Mouse (Mus musculus): ENCODE results near the gene Gm20479.

Gm20479 gene

GRCm38 (mm10) chr7:27367976-27368375 is 10.8 kb upstream of the Gm20479 start:
- DNase-seq (ENCODE audit: low spot score in 2 of 2): no peak

DNA sequence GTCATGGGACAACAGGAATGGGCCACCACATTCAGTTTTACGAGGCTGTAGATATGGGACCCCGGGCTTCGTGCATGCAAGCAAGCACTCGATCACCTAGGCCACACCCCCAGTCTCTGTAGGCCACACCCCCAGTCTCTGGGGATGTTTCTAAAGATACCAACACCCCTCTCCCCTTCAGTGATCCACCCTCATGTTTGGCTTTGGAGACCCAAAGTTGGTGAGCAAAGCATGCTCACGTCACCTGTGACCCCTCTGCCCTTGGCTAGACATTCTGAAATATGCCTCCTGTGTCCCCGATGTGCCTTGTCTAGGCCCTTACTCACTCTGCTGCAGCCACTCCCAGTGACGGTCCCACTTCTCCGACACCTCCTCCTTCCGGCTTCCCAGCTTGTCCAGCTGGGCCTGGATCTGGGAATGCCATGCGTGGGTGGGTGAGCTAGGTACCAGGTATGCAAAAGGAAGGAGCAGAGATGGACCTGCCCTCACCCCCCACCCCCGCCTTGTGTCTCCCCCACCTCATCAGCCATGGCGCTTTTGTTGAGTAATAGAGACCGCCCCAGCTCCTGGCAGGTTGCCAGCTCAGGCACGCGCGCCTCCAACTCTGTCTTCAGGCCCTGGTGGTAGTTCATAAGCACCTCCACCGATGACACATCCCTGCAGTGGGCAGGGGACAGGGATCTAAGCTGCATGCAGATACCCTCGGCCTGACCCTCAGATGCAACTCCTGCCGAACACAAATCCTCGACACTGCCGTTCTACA is 9.0 kb upstream of the Gm20479 start:
- peak; percentile 69 to 72 for DNase-seq (ENCODE audit: low spot score in 2 of 2)

DNA sequence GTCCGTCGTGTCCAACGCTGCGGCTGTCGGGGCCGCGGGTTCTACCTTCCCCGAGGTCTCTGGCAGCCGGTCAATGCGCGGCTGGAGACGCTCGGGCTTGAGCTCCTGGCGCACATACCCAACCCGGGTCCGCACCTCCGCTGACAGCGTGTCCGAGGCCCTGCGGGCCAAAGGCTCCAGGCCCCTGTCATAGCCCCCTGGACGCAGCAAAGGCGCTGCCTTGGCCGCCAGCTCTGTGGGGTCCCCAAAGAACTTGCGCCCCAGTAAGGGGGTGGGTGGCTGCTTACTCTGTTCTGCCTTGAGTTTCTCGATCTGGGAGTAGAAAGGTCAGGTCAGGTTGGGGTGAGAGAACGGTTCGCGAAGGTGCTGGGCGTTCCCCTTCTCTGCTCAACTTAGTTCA is 7.2 kb upstream of the Gm20479 start:
- no peak for DNase-seq (ENCODE audit: low spot score in 2 of 2)

- DNase-seq (ENCODE audit: low spot score in 2 of 2): peak; percentile 97 to 99
Measured at GRCm38 (mm10) chr7:27361283-27361946, 4.2 kb upstream of the Gm20479 start.

- no peak for DNase-seq (ENCODE audit: low spot score in 2 of 2)
Measured at GRCm38 (mm10) chr7:27360749-27361148, 3.5 kb upstream of the Gm20479 start.

DNA sequence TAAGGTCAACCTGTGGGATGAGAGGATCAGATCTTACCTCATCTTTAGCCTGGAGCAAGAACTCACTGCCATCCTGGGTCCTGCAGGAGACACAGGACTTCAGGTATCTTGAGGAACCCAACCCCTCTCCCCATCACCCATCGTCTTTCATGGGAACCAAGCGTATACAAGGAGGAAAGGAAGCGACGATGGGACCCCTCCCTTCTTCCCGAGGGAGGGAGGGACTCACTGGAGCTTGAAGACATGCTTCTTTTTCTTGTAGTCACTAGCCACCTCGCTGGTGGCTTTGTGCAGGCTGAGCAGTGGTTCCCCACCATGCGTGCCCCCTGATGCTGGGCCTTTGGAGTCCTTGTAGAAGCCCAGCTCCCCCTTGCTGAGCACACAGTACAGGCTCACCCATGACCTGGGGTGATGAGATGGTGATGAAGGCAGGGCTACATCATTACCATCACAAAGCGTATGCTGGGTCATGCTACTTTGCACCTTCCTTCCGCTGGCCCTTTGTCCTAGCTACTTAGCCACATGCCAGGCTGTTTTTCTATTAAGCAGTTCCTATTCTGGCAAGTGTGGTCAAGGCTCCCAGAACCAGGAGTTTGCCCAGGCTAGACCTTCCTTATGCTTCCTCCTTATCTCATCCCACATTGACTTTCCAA is 2.6 kb upstream of the Gm20479 start:
- no peak for DNase-seq (ENCODE audit: low spot score in 2 of 2)

DNA sequence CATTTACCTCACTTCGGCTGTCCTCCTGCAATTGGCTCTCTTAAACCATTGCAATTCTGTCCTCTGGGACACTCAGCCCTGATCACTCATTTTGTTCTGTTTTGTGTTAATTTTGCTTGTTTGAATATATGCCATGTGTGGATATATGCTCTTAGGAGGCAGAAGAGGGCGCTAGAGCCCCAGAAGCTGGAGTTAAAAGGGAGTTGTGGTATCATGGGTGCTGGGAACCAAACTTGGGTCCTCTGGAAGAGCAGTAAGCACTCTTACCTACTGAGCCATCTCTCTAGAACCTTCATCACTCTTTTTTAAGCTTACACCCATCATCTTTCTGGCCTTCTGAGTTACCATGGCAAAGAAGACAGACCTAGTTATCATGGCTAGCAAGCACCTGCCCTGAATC is 1.9 kb upstream of the Gm20479 start:
- DNase-seq (ENCODE audit: low spot score in 2 of 2): no peak

GRCm38 (mm10) chr7:27357595-27357978 is 368 bp upstream of the Gm20479 start:
- DNase-seq (ENCODE audit: low spot score in 2 of 2): no peak

GRCm38 (mm10) chr7:27356248-27356647 is 971 bp downstream of the Gm20479 start:
- no peak for DNase-seq (ENCODE audit: low spot score in 2 of 2)

DNA sequence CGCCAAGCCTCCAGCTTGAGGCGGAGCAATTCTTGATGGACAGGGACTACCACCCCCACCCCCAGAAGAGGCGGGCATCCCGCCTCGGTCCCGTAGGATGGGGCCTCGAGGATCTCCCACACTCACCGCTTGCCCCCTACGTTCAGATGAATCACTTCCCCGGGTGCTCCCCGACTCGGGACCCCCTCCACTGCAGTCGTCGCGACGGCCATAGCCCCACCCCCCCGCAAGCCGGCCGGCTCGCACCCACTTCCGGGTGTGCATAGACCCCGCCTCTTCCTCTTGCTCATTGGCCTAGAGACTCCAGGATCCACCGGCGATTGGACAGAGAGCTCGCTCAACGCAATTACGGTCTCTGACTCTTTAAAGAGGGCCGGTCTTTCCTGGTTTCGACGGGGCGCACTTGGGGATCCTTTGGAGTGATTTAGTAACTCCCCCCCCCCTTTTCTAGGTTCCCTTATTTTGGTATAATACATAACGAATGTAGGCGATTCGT is 1.4 kb downstream of the Gm20479 start, which contains the start of gene Shkbp1:
Gene Shkbp1, minus strand, starts transcription at position 275 of the 496 bp plus-strand sequence.
- DNase-seq (ENCODE audit: low spot score in 2 of 2): peak; percentile 86 to 88

GRCm38 (mm10) chr7:27355261-27355660 is 2.0 kb downstream of the Gm20479 start:
- DNase-seq (ENCODE audit: low spot score in 2 of 2): no peak

DNA sequence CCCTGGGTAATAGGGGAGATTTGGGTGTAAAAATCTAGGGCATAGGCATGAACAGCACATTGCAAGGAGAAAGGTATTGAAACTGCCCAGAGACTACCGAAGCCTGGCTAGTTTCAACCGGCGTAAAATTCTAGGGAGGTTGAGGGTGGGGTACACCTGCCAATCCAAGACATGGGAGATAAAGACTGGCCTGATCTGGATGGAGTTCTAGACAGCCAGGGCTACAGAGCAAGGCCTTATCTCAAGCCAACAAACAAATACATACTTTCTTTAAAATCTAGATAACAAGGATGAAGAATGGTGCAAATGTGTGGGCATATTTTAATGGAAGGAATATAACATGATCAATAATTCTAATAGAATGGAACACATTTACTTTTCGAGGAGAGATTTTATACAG is 2.4 kb downstream of the Gm20479 start:
- DNase-seq (ENCODE audit: low spot score in 2 of 2): no peak

DNA sequence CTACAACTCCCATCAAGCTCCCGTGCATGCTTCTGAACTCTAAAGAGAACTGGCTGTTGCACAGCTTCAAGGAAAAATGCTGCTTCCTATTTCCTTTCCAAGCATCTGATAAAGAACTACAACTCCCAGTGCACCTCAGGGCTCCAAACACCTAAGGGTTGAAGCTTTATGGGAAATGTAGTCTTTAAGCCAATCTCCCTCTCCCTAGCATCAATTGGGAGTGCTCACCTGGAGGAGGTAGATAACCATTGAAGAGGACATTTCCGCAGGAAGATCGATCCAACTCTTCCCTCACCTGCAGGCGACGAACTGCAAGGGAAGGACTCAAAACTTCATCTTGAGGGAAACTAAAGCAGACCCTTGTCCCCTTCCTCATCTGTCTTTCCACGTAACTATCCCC is 3.1 kb downstream of the Gm20479 start:
- no peak for DNase-seq (ENCODE audit: low spot score in 2 of 2)

- no peak for DNase-seq (ENCODE audit: low spot score in 2 of 2)
Measured at GRCm38 (mm10) chr7:27345444-27345843, 11.8 kb downstream of the Gm20479 start.

DNA sequence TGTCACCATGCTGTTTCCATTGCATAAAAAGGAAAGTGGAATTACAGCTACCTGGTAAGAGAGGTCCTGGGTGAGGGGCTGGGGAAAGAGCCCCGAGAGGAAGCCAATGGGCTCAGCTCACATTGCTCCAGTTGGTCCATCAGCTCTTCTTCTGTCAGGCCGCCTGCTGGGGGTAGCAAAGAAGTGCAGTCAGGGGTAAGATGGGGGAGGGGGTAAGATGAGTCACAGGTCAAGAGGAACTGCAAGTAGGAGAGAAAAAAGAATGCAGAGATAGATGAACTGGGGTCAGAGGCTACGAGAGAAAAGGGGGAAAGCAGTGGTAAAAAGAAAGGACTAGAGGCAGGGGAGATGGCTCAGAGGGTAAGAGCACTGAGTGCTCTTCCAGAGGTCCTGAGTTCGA is 14.6 kb downstream of the Gm20479 start:
- no peak for DNase-seq (ENCODE audit: low spot score in 2 of 2)

DNA sequence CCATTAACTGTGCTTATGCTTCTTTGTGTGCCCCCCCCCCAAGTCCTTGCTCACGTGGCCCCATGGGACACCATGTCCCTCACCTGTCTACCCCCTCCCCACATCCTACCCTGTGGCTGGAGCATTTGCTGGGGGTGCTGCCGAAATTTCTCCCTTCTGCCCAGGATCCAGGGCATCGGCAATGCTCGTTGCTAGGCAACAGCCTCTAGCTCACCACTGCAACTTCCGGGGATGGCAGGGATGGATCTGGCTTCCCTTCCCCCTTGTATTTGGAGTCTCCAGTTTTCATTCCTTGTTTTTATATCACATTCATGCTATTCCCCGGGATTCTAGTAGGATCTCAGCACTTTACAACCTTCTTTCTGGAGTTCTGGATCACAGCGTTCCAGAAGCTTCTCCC is 17.7 kb downstream of the Gm20479 start:
- DNase-seq (ENCODE audit: low spot score in 2 of 2): peak; percentile 66 to 73

- peak; percentile 60 to 62 for DNase-seq (ENCODE audit: low spot score in 2 of 2)
Measured at GRCm38 (mm10) chr7:27339114-27339513, 18.1 kb downstream of the Gm20479 start.

GRCm38 (mm10) chr7:27337175-27337853 is 19.9 kb downstream of the Gm20479 start, which contains the start of gene Ltbp4:
Gene Ltbp4 (minus strand): TSS chr7:27337692.
- DNase-seq (ENCODE audit: low spot score in 2 of 2): no peak

DNA sequence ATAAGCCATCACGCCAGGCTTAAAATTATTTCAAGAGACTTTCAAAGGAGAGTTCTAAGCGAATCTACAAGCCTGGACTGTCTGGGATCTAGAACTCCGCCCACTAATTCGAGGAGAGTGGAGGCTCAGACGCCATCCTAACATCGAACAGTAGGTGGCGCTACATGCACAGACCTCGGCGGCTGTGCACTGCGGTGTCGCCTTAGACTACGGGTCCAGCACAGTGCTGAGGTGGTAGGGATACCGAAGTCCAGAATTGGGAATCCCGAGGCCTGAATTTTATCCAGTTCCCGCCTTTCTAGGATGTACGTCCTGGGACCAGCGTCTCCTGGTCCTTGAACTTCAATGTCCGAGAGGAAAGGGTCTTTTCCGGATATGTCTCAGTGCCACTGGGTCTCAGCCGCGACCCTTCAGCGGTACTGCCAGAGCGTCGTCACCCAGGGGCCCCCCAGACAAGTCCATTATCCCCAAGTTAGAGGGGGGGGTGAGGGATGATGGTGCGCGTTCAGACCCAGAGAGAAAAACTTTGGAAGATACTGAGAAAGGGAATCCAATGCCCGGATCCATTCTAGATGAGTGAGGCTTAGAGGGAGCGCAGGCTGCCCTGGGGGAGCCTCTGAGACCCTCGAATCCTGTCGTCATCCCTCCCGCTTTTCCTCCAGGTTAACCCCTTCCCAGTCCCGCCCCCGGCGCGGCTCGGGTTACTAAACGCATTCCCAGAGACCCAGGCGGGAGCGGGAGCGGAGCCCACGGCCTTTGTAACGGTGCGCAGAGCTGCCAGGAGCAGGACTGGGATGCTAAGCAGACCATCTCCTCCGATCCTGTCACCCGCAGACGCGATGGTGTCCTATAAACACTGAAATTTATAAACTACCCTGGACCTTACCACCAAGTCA is 21.0 kb downstream of the Gm20479 start:
- peak; percentile 93 to 95 for DNase-seq (ENCODE audit: low spot score in 2 of 2)

- DNase-seq (ENCODE audit: low spot score in 2 of 2): no peak
Measured at GRCm38 (mm10) chr7:27335011-27335720, 22.1 kb downstream of the Gm20479 start.
